Mouse (Mus musculus) liver, adult 2 months (tissue): Measurements from ENCODE around the gene Cldnd1. TPM values are rescaled to one million over a fixed set of nuclear protein-coding genes. Genes with fewer than 3 reads are reported as not detected.

Experiments
- DNase-seq: peaks from one replicate; pipeline ENCODE4 v3.0.0-alpha.2; 2011; ENCODE audit warnings: low read depth, low spot score; ENCODE audit errors: extremely low read depth
- H3K27ac ChIP-seq: fragments of 200-500 bp; replicated peaks from 2 replicates; pipeline ENCODE4 v1.5.1; 2012; ENCODE audit warnings: low read depth, mild to moderate bottlenecking, control low read depth, inconsistent platforms, low read length; ENCODE audit not compliant: insufficient read depth
- H3K27me3 ChIP-seq: fragments of 200-500 bp; 2 replicates; pipeline ENCODE4 v1.6.1; 2012; ENCODE audit warnings: mild to moderate bottlenecking, moderate library complexity, low read length, inconsistent platforms; ENCODE audit not compliant: control insufficient read depth, insufficient read depth
- H3K36me3 ChIP-seq: fragments of 200-500 bp; 2 replicates; pipeline ENCODE4 v1.6.1; 2012; ENCODE audit warnings: low read length, inconsistent platforms; ENCODE audit not compliant: control insufficient read depth, insufficient read depth
- H3K4me1 ChIP-seq: fragments of 200-500 bp; 2 replicates; pipeline ENCODE4 v1.6.1; 2011; ENCODE audit warnings: low read length; ENCODE audit not compliant: control insufficient read depth, insufficient read depth
- H3K4me3 ChIP-seq: fragments of 200-500 bp; 2 replicates; pipeline ENCODE4 v1.5.1; 2011; ENCODE audit warnings: low read depth, mild to moderate bottlenecking, control low read depth, low read length, moderate library complexity; ENCODE audit not compliant: insufficient read depth
- H3K79me2 ChIP-seq: fragments of 200-500 bp; 2 replicates; pipeline ENCODE4 v1.6.1; 2012; ENCODE audit warnings: inconsistent platforms, mild to moderate bottlenecking, low read length, moderate library complexity; ENCODE audit not compliant: control insufficient read depth, insufficient read depth
- H3K9ac ChIP-seq: fragments of 200-500 bp; 2 replicates; pipeline ENCODE4 v1.6.1; 2012; ENCODE audit warnings: low read depth, mild to moderate bottlenecking, control low read depth, inconsistent platforms, low read length
- CTCF ChIP-seq: fragments of 200-500 bp; IDR thresholded peaks from 2 replicates; pipeline ENCODE4 v1.5.1; 2011; ENCODE audit warnings: low read depth, low read length, control low read depth
- POLR2A ChIP-seq: fragments of 200-500 bp; IDR thresholded peaks from 2 replicates; pipeline ENCODE4 v1.6.1; 2011; ENCODE audit warnings: low read length, control low read depth; ENCODE audit not compliant: insufficient read depth; ENCODE audit errors: extremely low read depth
- WGBS: fragments of 180-500 bp; shearing (Covaris S2); methylation state at CpG from one replicate; pipeline ENCODE4 v1.1.7; 2018; 5-methylcytosine and 5-hydroxymethylcytosine counted together
- polyA plus RNA-seq: library from polyadenylated mRNA; depleted of rRNA; stranded (reverse); fragments of >200 nt; gene quantifications from 2 replicates; pipeline ENCODE4 v1.2.3, GENCODE M21; 2012
- total RNA-seq: library from RNA; depleted of rRNA; stranded (reverse); fragments of >200 nt; gene quantifications from 2 replicates; pipeline ENCODE4 v1.2.3, GENCODE M21; 2014

The Cldnd1 gene
- total and polyA plus RNA-seq, 2 experiments = 8.4 to 32.3 TPM

- H3K4me3 ChIP-seq = peak overlapping the region; percentile 90
- H3K4me1 ChIP-seq = peaks cover 1% of the 10 kb centered on the region; the same call in 1 of the 2 replicates
- 1% methylated on average over 31 of the region's 31 CpGs for WGBS
- no peak; the same call in 1 of the 2 replicates for TF ChIP-seq POLR2A
- no peak for TF ChIP-seq CTCF
- peak overlapping the region; percentile 79 for H3K9ac ChIP-seq
- peak; percentile 66 for DNase-seq
- H3K27ac ChIP-seq = peak overlapping the region; percentile 82
- no peaks in the 10 kb centered on the region for H3K27me3 ChIP-seq
- 0 out of 2 replicates have a peak, but pooled peaks cover 3% of the 10 kb centered on the region for H3K79me2 ChIP-seq
- H3K36me3 ChIP-seq = peaks cover 28% of the 10 kb centered on the region
Measured at GRCm38 (mm10) chr16:58728176-58728671, 514 bp downstream of the Cldnd1 start.

- H3K27me3 ChIP-seq = no peaks in the 10 kb centered on the region
- H3K36me3 ChIP-seq = peaks cover 18% of the 10 kb centered on the region
- H3K9ac ChIP-seq = no peak overlapping the region
- no peak for DNase-seq
- H3K4me1 ChIP-seq = no peaks in the 10 kb centered on the region
- no peaks in the 10 kb centered on the region for H3K79me2 ChIP-seq
- TF ChIP-seq POLR2A = no peak
- TF ChIP-seq CTCF = no peak
- no peak overlapping the region for H3K4me3 ChIP-seq
- no peak overlapping the region for H3K27ac ChIP-seq
- 87% methylated on average over 4 of the region's 4 CpGs for WGBS
Measured at GRCm38 (mm10) chr16:58738205-58738604, 10.5 kb downstream of the Cldnd1 start.

- TF ChIP-seq POLR2A = no peak
- TF ChIP-seq CTCF = no peak
- Histone ChIP-seq H3K79me2 (no peaks in the 10 kb centered on the region), H3K4me1 (no peaks in the 10 kb centered on the region), H3K36me3 (peaks cover 14% of the 10 kb centered on the region), H3K27ac (no peak overlapping the region), H3K27me3 (no peaks in the 10 kb centered on the region), H3K9ac (no peak overlapping the region), H3K4me3 (no peak overlapping the region)
- 100% methylated on average over 1 of the region's 1 CpGs for WGBS
- DNase-seq = no peak
Measured at GRCm38 (mm10) chr16:58738800-58739199, 11.1 kb downstream of the Cldnd1 start.

GRCm38 (mm10) chr16:58740751-58741150 lies 13.0 kb downstream of the Cldnd1 start:
- no peaks in the 10 kb centered on the region for H3K4me1 ChIP-seq
- H3K27ac ChIP-seq = no peak overlapping the region
- H3K36me3 ChIP-seq = peaks cover 2% of the 10 kb centered on the region; the same call in 1 of the 2 replicates
- TF ChIP-seq CTCF = no peak
- no peak for TF ChIP-seq POLR2A
- H3K79me2 ChIP-seq = no peaks in the 10 kb centered on the region
- no peak overlapping the region for H3K9ac ChIP-seq
- H3K4me3 ChIP-seq = no peak overlapping the region
- DNase-seq = no peak
- H3K27me3 ChIP-seq = no peaks in the 10 kb centered on the region
- 95% methylated on average over 5 of the region's 5 CpGs for WGBS

GRCm38 (mm10) chr16:58746715-58747114 lies 19.0 kb downstream of the Cldnd1 start:
- 54% methylated on average over 4 of the region's 4 CpGs for WGBS

GRCm38 (mm10) chr16:58751314-58751713 lies 23.6 kb downstream of the Cldnd1 start:
- Histone ChIP-seq H3K4me1 (no peaks in the 10 kb centered on the region), H3K36me3 (no peaks in the 10 kb centered on the region), H3K27me3 (no peaks in the 10 kb centered on the region), H3K79me2 (no peaks in the 10 kb centered on the region), H3K27ac (no peak overlapping the region), H3K9ac (no peak overlapping the region), H3K4me3 (no peak overlapping the region)
- 10% methylated on average over 1 of the region's 1 CpGs for WGBS
- DNase-seq = peak; percentile 40
- no peak for TF ChIP-seq POLR2A
- TF ChIP-seq CTCF = no peak

More at GRCm38 (mm10) chr16:58746715-58747114, 19.0 kb downstream of the Cldnd1 start:
- no peak for TF ChIP-seq POLR2A
- TF ChIP-seq CTCF = no peak
- peak; percentile 15 for DNase-seq
- H3K9ac ChIP-seq = no peak overlapping the region
- no peaks in the 10 kb centered on the region for H3K4me1 ChIP-seq
- no peak overlapping the region for H3K27ac ChIP-seq
- H3K27me3 ChIP-seq = no peaks in the 10 kb centered on the region
- H3K79me2 ChIP-seq = no peaks in the 10 kb centered on the region
- H3K4me3 ChIP-seq = no peak overlapping the region
- no peaks in the 10 kb centered on the region for H3K36me3 ChIP-seq
